Mouse (Mus musculus): Measurements from ENCODE around the gene Adgrf1. TPM values are rescaled to one million over a fixed set of nuclear protein-coding genes. Genes with fewer than 3 reads are reported as not detected.

The Adgrf1 gene
- polyA plus RNA-seq, 1 experiment from 2014 or later = not detected

DNA sequence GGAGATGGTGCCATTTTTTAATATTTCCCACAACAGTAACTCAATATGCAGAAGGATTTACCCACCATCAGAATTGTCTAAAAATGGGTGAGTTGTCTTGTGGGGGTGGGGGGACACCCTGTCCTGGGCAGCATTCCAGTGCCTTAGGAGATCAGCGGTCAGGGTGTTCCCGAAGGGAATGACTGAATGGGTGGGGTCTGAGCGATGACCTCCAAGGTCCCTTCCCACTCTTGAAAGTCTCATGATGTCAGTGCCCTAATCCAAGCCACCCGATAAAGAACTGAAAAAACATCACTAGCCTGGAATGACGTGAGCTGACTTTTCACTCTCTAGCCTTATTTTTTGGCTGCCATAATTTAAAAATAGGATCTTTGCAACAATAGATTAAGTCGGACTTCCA is 95.2 kb downstream of the Adgrf1 start:
- no peak overlapping the region for H3K27ac ChIP-seq (ENCODE audit: low read depth, low read length)
- no peak overlapping the region for H3K4me2 ChIP-seq (ENCODE audit: low read length)
- no peak for ATAC-seq
- no peak overlapping the region for H3K9ac ChIP-seq (ENCODE audit: low read length)
- no peaks in the 10 kb centered on the region for H3K4me1 ChIP-seq (ENCODE audit: control insufficient read depth, insufficient read depth, low read length)
- WGBS = 92% methylated on average over 6 of the region's 6 CpGs
- no peaks in the 10 kb centered on the region for H3K36me3 ChIP-seq (ENCODE audit: control insufficient read depth, insufficient read depth, low read length)
- no peaks in the 10 kb centered on the region for H3K9me3 ChIP-seq (replicated peaks; ENCODE audit: control insufficient read depth, low read length)
- DNase-seq (ENCODE audit: low spot score) = no peak
- H3K4me3 ChIP-seq (ENCODE audit: low read depth, low read length) = no peak overlapping the region
- H3K27me3 ChIP-seq (replicated peaks; ENCODE audit: control insufficient read depth, insufficient read depth, low read length) = no peaks in the 10 kb centered on the region

GRCm38 (mm10) chr17:43366486-43366885 is 96.4 kb downstream of the Adgrf1 start:
- Histone ChIP-seq H3K9me3 (replicated peaks; ENCODE audit: control insufficient read depth, low read length) (no peaks in the 10 kb centered on the region), H3K4me1 (ENCODE audit: control insufficient read depth, insufficient read depth, low read length) (no peaks in the 10 kb centered on the region), H3K4me3 (ENCODE audit: low read depth, low read length) (no peak overlapping the region), H3K27me3 (replicated peaks; ENCODE audit: control insufficient read depth, insufficient read depth, low read length) (no peaks in the 10 kb centered on the region), H3K9ac (ENCODE audit: low read length) (no peak overlapping the region), H3K27ac (ENCODE audit: low read depth, low read length) (no peak overlapping the region), H3K4me2 (ENCODE audit: low read length) (no peak overlapping the region), H3K36me3 (ENCODE audit: control insufficient read depth, insufficient read depth, low read length) (no peaks in the 10 kb centered on the region)
- ATAC-seq = no peak
- WGBS = 67% methylated on average over 9 of the region's 9 CpGs
- no peak for DNase-seq (ENCODE audit: low spot score)

- Histone ChIP-seq H3K4me2 (ENCODE audit: low read length) (no peak overlapping the region), H3K4me1 (ENCODE audit: control insufficient read depth, insufficient read depth, low read length) (no peaks in the 10 kb centered on the region), H3K9ac (ENCODE audit: low read length) (no peak overlapping the region), H3K36me3 (ENCODE audit: control insufficient read depth, insufficient read depth, low read length) (no peaks in the 10 kb centered on the region), H3K27ac (ENCODE audit: low read depth, low read length) (no peak overlapping the region), H3K9me3 (replicated peaks; ENCODE audit: control insufficient read depth, low read length) (no peaks in the 10 kb centered on the region), H3K27me3 (replicated peaks; ENCODE audit: control insufficient read depth, insufficient read depth, low read length) (no peaks in the 10 kb centered on the region), H3K4me3 (ENCODE audit: low read depth, low read length) (no peak overlapping the region)
- ATAC-seq = no peak
- no peak for DNase-seq (ENCODE audit: low spot score)
- WGBS = 73% methylated on average over 5 of the region's 5 CpGs
Observed at GRCm38 (mm10) chr17:43368171-43368576, 98.0 kb downstream of the Adgrf1 start.

GRCm38 (mm10) chr17:43372604-43373003 is 102.5 kb downstream of the Adgrf1 start:
- H3K9me3 ChIP-seq (replicated peaks; ENCODE audit: control insufficient read depth, low read length) = no peaks in the 10 kb centered on the region
- H3K4me2 ChIP-seq (ENCODE audit: low read length) = no peak overlapping the region
- H3K4me1 ChIP-seq (ENCODE audit: control insufficient read depth, insufficient read depth, low read length) = no peaks in the 10 kb centered on the region
- DNase-seq (ENCODE audit: low spot score) (no peak), ATAC-seq (no peak)
- no peak overlapping the region for H3K4me3 ChIP-seq (ENCODE audit: low read depth, low read length)
- no peaks in the 10 kb centered on the region for H3K27me3 ChIP-seq (replicated peaks; ENCODE audit: control insufficient read depth, insufficient read depth, low read length)
- no peaks in the 10 kb centered on the region for H3K36me3 ChIP-seq (ENCODE audit: control insufficient read depth, insufficient read depth, low read length)
- 68% methylated on average over 4 of the region's 4 CpGs for WGBS
- H3K27ac ChIP-seq (ENCODE audit: low read depth, low read length) = no peak overlapping the region
- no peak overlapping the region for H3K9ac ChIP-seq (ENCODE audit: low read length)

GRCm38 (mm10) chr17:43374020-43374419 is 103.9 kb downstream of the Adgrf1 start:
- H3K36me3 ChIP-seq (ENCODE audit: control insufficient read depth, insufficient read depth, low read length) = no peaks in the 10 kb centered on the region
- H3K27me3 ChIP-seq (replicated peaks; ENCODE audit: control insufficient read depth, insufficient read depth, low read length) = no peaks in the 10 kb centered on the region
- 58% methylated on average over 4 of the region's 4 CpGs for WGBS
- no peak overlapping the region for H3K9ac ChIP-seq (ENCODE audit: low read length)
- no peak overlapping the region for H3K27ac ChIP-seq (ENCODE audit: low read depth, low read length)
- DNase-seq (ENCODE audit: low spot score) = no peak
- H3K4me3 ChIP-seq (ENCODE audit: low read depth, low read length) = no peak overlapping the region
- no peaks in the 10 kb centered on the region for H3K4me1 ChIP-seq (ENCODE audit: control insufficient read depth, insufficient read depth, low read length)
- H3K4me2 ChIP-seq (ENCODE audit: low read length) = no peak overlapping the region
- ATAC-seq = no peak
- no peaks in the 10 kb centered on the region for H3K9me3 ChIP-seq (replicated peaks; ENCODE audit: control insufficient read depth, low read length)

Other genes starting within 250 kb of the Adgrf1 start
- 3.7 and 4.9 TPM in 2 replicates for gene Adgrf5, start 90.1 kb downstream of the Adgrf1 start, polyA plus RNA-seq (2014; fragmentation: Nextera tagmentation; extraction: Ambion mirVana)
- gene Mep1a, start 232.5 kb downstream of the Adgrf1 start, polyA plus RNA-seq (2014; fragmentation: Nextera tagmentation; extraction: Ambion mirVana) = not detected in 2 replicates

All from forebrain, embryonic 14.5 days (tissue).